Mouse (Mus musculus) intestine, postnatal 0 days (tissue): Measurements from ENCODE around the gene Wfs1. TPM values are rescaled to one million over a fixed set of nuclear protein-coding genes. Genes with fewer than 3 reads are reported as not detected.

ENCODE experiments used
- ATAC-seq: fragments of 200-750 bp; cut with Nextera tagmentation; 2 replicates; pipeline ENCODE4 v1.8.0; 2017; ENCODE audit warnings: mild to moderate bottlenecking, moderate TSS enrichment, moderate library complexity
- H3K27ac ChIP-seq: fragments of 300-500 bp; sonication (generic); 2 replicates; pipeline ENCODE4 v1.5.1; 2014; ENCODE audit warnings: mild to moderate bottlenecking, low read depth, low read length, moderate library complexity
- H3K27me3 ChIP-seq: fragments of 300-500 bp; sonication (generic); replicated peaks from 2 replicates; pipeline ENCODE4 v1.6.1; 2014; ENCODE audit warnings: low read length, mixed read lengths; ENCODE audit not compliant: control insufficient read depth, insufficient read depth
- H3K36me3 ChIP-seq: fragments of 300-500 bp; sonication (generic); 2 replicates; pipeline ENCODE4 v1.6.1; 2014; ENCODE audit warnings: mild to moderate bottlenecking, moderate library complexity; ENCODE audit not compliant: control insufficient read depth, insufficient read depth
- H3K4me1 ChIP-seq: fragments of 300-500 bp; sonication (generic); replicated peaks from 2 replicates; pipeline ENCODE4 v1.6.1; 2014; ENCODE audit warnings: antibody characterized with exemption, low read length, mixed read lengths; ENCODE audit not compliant: control insufficient read depth, insufficient read depth
- H3K4me2 ChIP-seq: fragments of 300-500 bp; sonication (generic); replicated peaks from 2 replicates; pipeline ENCODE4 v1.6.1; 2014; ENCODE audit warnings: low read depth, mild to moderate bottlenecking, moderate library complexity
- H3K4me3 ChIP-seq: fragments of 300-500 bp; sonication (generic); 2 replicates; pipeline ENCODE4 v1.5.1; 2014; ENCODE audit warnings: low read depth, low read length
- H3K9ac ChIP-seq: fragments of 300-500 bp; sonication (generic); 2 replicates; pipeline ENCODE4 v1.6.1; 2014; ENCODE audit warnings: mild to moderate bottlenecking, low read depth, low read length
- H3K9me3 ChIP-seq: fragments of 300-500 bp; sonication (generic); 2 replicates; pipeline ENCODE4 v1.6.1; 2016; ENCODE audit warnings: mixed run types; ENCODE audit not compliant: control insufficient read depth
- CTCF ChIP-seq: sonication (generic); IDR thresholded peaks from 2 replicates; pipeline ENCODE4 v1.5.1; 2016; ENCODE audit warnings: low read depth, mild to moderate bottlenecking, control low read depth, antibody characterized with exemption, moderate library complexity
- WGBS: fragments of 180-500 bp; shearing (Covaris S2); extraction: QIAGEN DNeasy Blood & Tissue Kit; methylation state at CpG from one replicate; pipeline ENCODE4 v1.1.7; 2014; 5-methylcytosine and 5-hydroxymethylcytosine counted together
- polyA plus RNA-seq: library from polyadenylated mRNA; unstranded; fragments of >200 nt; fragmentation: Nextera tagmentation; extraction: Ambion mirVana; gene quantifications from 2 replicates; pipeline ENCODE4 v1.2.1, GENCODE M21; 2015

Gene Wfs1
- polyA plus RNA-seq, 1 experiment from 2014 or later: 12.8 TPM

- no peak for ATAC-seq
- TF ChIP-seq CTCF: peak; percentile 86
- H3K9me3 ChIP-seq: no peaks in the 10 kb centered on the region
- H3K9ac ChIP-seq: no peak overlapping the region
- H3K27me3 ChIP-seq: no peaks in the 10 kb centered on the region
- no peak overlapping the region for H3K4me3 ChIP-seq
- no peaks in the 10 kb centered on the region for H3K36me3 ChIP-seq
- WGBS: 56% methylated on average over 2 of the region's 2 CpGs
- no peak overlapping the region for H3K4me2 ChIP-seq
- H3K4me1 ChIP-seq: no peaks in the 10 kb centered on the region
- H3K27ac ChIP-seq: no peak overlapping the region
These were observed 13.0 kb upstream of the Wfs1 start for GRCm38 (mm10) chr5:37002001-37002400.

DNA sequence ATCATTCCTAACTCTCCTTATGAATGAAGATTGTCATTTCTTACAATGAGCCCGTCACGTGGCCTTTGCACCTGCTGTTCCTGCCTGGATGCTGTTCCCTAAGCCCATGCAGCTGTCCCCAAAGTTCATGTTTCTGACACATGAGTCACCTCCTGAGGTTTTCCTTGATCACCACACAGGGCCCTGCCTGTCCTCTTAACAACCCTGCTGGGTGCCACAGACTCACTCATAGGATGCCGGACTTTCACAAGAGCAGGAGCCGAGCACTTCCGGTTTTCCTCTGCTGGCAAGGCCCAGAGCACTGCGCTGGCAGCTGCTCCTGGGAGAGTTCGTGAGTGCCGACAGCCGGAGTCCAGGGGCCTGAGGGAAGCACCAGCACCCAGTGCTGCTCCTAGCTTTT, 12.0 kb upstream of the Wfs1 start:
- no peak for TF ChIP-seq CTCF
- 82% methylated on average over 9 of the region's 9 CpGs for WGBS
- Histone ChIP-seq H3K36me3 (no peaks in the 10 kb centered on the region), H3K4me1 (no peaks in the 10 kb centered on the region), H3K9me3 (no peaks in the 10 kb centered on the region), H3K9ac (no peak overlapping the region), H3K27me3 (no peaks in the 10 kb centered on the region), H3K4me3 (no peak overlapping the region), H3K4me2 (no peak overlapping the region), H3K27ac (no peak overlapping the region)
- no peak for ATAC-seq

DNA sequence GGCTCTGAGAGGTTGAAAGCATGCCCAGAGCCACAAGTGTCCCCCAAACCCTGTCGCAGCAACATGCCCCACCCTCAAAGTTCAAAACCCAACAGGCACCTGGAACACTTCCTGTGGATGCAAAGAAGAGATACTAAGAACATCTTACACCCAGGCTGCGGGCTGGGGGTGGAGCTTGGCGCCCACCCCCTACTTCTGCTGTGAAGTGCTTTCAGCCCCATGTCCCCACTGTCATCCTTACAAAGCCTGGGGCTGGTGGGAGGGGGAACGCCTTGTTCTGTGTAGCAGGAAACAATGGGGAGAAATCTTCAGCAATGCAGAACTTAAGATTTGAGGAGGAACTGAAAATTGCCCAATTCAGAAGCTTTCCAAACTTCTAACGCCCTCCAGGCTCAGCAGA, 9.0 kb upstream of the Wfs1 start:
- no peak for TF ChIP-seq CTCF
- no peaks in the 10 kb centered on the region for H3K36me3 ChIP-seq
- ATAC-seq: no peak
- no peaks in the 10 kb centered on the region for H3K27me3 ChIP-seq
- H3K4me3 ChIP-seq: no peak overlapping the region
- no peak overlapping the region for H3K9ac ChIP-seq
- H3K4me1 ChIP-seq: no peaks in the 10 kb centered on the region
- H3K27ac ChIP-seq: no peak overlapping the region
- no peak overlapping the region for H3K4me2 ChIP-seq
- H3K9me3 ChIP-seq: no peaks in the 10 kb centered on the region
- 47% methylated on average over 5 of the region's 5 CpGs for WGBS

- TF ChIP-seq CTCF: no peak
- no peak overlapping the region for H3K9ac ChIP-seq
- no peaks in the 10 kb centered on the region for H3K36me3 ChIP-seq
- no peaks in the 10 kb centered on the region for H3K9me3 ChIP-seq
- WGBS: 79% methylated on average over 14 of the region's 14 CpGs
- H3K4me1 ChIP-seq: no peaks in the 10 kb centered on the region
- ATAC-seq: no peak
- H3K27me3 ChIP-seq: no peaks in the 10 kb centered on the region
- no peak overlapping the region for H3K27ac ChIP-seq
- H3K4me3 ChIP-seq: no peak overlapping the region
- H3K4me2 ChIP-seq: no peak overlapping the region
These were observed 7.4 kb upstream of the Wfs1 start for GRCm38 (mm10) chr5:36996410-36996809.

GRCm38 (mm10) chr5:36990631-36991350, 1.8 kb upstream of the Wfs1 start:
- no peak overlapping the region for H3K4me3 ChIP-seq
- H3K27me3 ChIP-seq: no peaks in the 10 kb centered on the region
- ATAC-seq: no peak
- no peak overlapping the region for H3K4me2 ChIP-seq
- H3K9ac ChIP-seq: no peak overlapping the region
- TF ChIP-seq CTCF: no peak
- H3K36me3 ChIP-seq: no peaks in the 10 kb centered on the region
- 71% methylated on average over 3 of the region's 3 CpGs for WGBS
- H3K27ac ChIP-seq: no peak overlapping the region
- 0 out of 2 replicates have a peak, but pooled peaks cover 4% of the 10 kb centered on the region for H3K4me1 ChIP-seq
- no peaks in the 10 kb centered on the region for H3K9me3 ChIP-seq

DNA sequence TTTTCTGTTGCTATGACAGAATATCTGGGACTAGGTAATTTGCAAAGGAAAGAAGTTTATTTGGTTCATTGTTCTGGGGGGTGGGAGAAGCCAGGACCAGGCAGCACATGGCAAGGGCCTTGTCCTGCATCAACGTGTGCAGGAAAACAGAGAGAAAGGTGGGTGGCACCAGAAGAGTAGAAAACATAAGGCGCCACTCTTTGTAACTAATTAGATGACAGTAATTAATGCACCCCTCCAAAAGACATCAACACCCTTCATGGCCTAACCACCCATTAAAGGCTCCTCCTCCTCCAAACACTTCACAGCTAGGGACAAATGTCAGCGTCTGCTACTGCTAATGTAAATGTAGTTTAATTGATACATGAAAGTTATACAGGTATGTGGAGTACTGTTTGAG, 1.2 kb upstream of the Wfs1 start:
- H3K4me2 ChIP-seq: no peak overlapping the region
- H3K36me3 ChIP-seq: no peaks in the 10 kb centered on the region
- 50% methylated on average over 3 of the region's 3 CpGs for WGBS
- no peak for ATAC-seq
- no peak overlapping the region for H3K27ac ChIP-seq
- no peak overlapping the region for H3K9ac ChIP-seq
- no peaks in the 10 kb centered on the region for H3K27me3 ChIP-seq
- H3K9me3 ChIP-seq: no peaks in the 10 kb centered on the region
- 0 out of 2 replicates have a peak, but pooled peaks cover 4% of the 10 kb centered on the region for H3K4me1 ChIP-seq
- H3K4me3 ChIP-seq: no peak overlapping the region
- TF ChIP-seq CTCF: no peak
